Mouse (Mus musculus): ENCODE measurements at regions not wholly inside any gene's neighbourhood (a gene's known extent, or its start where the extent isn't known, plus 50 kb on each side); places are given as distances from the start of the nearest gene placed in this dataset.

DNA sequence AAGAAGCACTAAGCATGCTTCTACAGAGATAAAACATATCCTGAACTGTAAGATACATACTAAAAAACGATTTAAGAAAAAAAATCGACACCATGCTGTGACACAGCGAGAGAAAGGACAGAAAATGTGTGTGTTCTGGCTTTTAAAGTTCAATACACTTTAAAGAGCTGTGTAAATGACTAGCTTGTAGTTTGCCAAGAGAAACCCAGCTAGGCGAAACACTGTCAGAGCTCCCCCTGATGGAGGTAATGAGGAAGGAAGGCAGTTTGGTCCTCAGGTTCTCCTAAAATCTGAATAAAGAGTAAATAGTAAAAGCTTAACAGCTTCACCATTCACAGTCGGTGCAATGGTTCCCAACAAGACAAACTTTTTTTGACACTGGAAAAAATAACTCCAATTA lies 67.1 kb upstream of the Gabrg2 start:
- Histone ChIP-seq H3K9ac (ENCODE audit: low read length) (no peak overlapping the region), H3K27me3 (replicated peaks; ENCODE audit: control insufficient read depth, insufficient read depth, low read length) (no peaks in the 10 kb centered on the region), H3K9me3 (replicated peaks; ENCODE audit: control insufficient read depth, low read length) (no peaks in the 10 kb centered on the region), H3K27ac (ENCODE audit: low read depth, low read length) (no peak overlapping the region), H3K4me3 (ENCODE audit: low read depth, low read length) (no peak overlapping the region), H3K4me1 (ENCODE audit: control insufficient read depth, insufficient read depth, low read length) (no peaks in the 10 kb centered on the region), H3K36me3 (ENCODE audit: control insufficient read depth, insufficient read depth, low read length) (no peaks in the 10 kb centered on the region), H3K4me2 (ENCODE audit: low read length) (no peak overlapping the region)
- DNase-seq (ENCODE audit: low spot score) (peak; percentile 77), ATAC-seq (peak; percentile 67; the same call in 1 of the 2 replicates)
- WGBS: 11% methylated on average over 5 of the region's 5 CpGs

DNA sequence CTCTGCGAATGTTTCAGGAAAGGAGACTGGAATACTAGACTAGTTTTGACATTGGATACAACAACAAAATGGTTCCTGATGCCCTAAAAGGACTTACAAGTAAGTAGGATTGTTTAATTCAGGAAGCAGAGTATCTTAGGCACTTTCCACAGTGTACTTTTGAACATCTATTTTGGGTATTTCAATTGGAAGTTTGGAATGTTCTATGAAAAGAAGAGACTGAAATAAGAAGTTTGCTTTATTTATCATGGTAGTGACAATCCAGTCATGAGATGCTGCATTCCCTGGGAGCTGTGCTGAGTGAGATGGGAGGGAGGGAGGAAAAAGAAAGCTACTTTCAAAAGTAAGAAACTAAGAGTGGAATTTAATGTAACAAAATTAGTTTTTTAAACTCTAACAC lies 50.9 kb upstream of the Gabrg2 start:
- Histone ChIP-seq H3K27ac (ENCODE audit: low read depth, low read length) (no peak overlapping the region), H3K4me2 (ENCODE audit: low read length) (no peak overlapping the region), H3K27me3 (replicated peaks; ENCODE audit: control insufficient read depth, insufficient read depth, low read length) (no peaks in the 10 kb centered on the region), H3K9ac (ENCODE audit: low read length) (no peak overlapping the region), H3K9me3 (replicated peaks; ENCODE audit: control insufficient read depth, low read length) (no peaks in the 10 kb centered on the region), H3K4me3 (ENCODE audit: low read depth, low read length) (no peak overlapping the region), H3K36me3 (ENCODE audit: control insufficient read depth, insufficient read depth, low read length) (no peaks in the 10 kb centered on the region), H3K4me1 (ENCODE audit: control insufficient read depth, insufficient read depth, low read length) (no peaks in the 10 kb centered on the region)
- WGBS: 89% methylated on average over 1 of the region's 1 CpGs
- DNase-seq (ENCODE audit: low spot score): no peak
- no peak for ATAC-seq
